Mouse (Mus musculus): ENCODE results near the gene Cdh1. TPM values are rescaled to one million over a fixed set of nuclear protein-coding genes. Genes with fewer than 3 reads are reported as not detected.

Cdh1 gene
- total and polyA plus RNA-seq, 3 experiments = not detected

- no peak for TF ChIP-seq RAD21 (IDR thresholded peaks at IDR 0.05; ENCODE audit: low read depth, low read length)
- TF ChIP-seq ZMIZ1 (IDR thresholded peaks at IDR 0.05; ENCODE audit: low read depth, low read length) = no peak
- TF ChIP-seq NELFE (IDR thresholded peaks at IDR 0.05; ENCODE audit: low read depth, low read length) = no peak
- TF ChIP-seq TCF12 (IDR thresholded peaks at IDR 0.05; ENCODE audit: low read depth, low read length) = no peak
- TF ChIP-seq USF1 (IDR thresholded peaks at IDR 0.05; ENCODE audit: low read depth, low read length) = no peak
- no peak for TF ChIP-seq BHLHE40 (IDR thresholded peaks at IDR 0.05; ENCODE audit: borderline replicate concordance, low read depth, low read length)
- TF ChIP-seq POLR2A (IDR thresholded peaks at IDR 0.05; ENCODE audit: control insufficient read depth in 1 of 2, insufficient read depth in 1 of 2, low read depth in 1 of 2, low read length in 2 of 2, poor library complexity in 1 of 2) = no peak
- no peak for TF ChIP-seq UBTF (IDR thresholded peaks at IDR 0.05; ENCODE audit: borderline replicate concordance, insufficient read depth, low read depth, low read length)
- no peak for TF ChIP-seq ETS1 (IDR thresholded peaks at IDR 0.05; ENCODE audit: low read depth, low read length)
- no peak for TF ChIP-seq KAT2A (conservative IDR thresholded peaks at IDR 0.05; ENCODE audit: low read depth, low read length)
- no peak for TF ChIP-seq MAFK (IDR thresholded peaks at IDR 0.05; ENCODE audit: borderline replicate concordance, low read depth, low read length)
- no peak for TF ChIP-seq NRF1 (IDR thresholded peaks at IDR 0.05; ENCODE audit: insufficient read depth, low read depth, low read length, poor library complexity, severe bottlenecking)
- no peak overlapping the region for H3K27ac ChIP-seq (ENCODE audit: control insufficient read depth, low read depth, low read length)
- H3K4me3 ChIP-seq (ENCODE audit: control insufficient read depth in 1 of 2, insufficient read depth in 1 of 2, low read depth in 2 of 2, low read length in 2 of 2) = no peak overlapping the region
- H3K27me3 ChIP-seq (ENCODE audit: control insufficient read depth in 1 of 2, insufficient read depth in 2 of 2, low read length in 2 of 2) = peaks cover 0 to 3% of the 10 kb centered on the region in 2 experiments; a peak in 1 of 4 replicates
- no peaks in the 10 kb centered on the region for H3K79me2 ChIP-seq (ENCODE audit: control insufficient read depth, insufficient read depth, low read length, poor library complexity)
- no peak for DNase-seq (ENCODE audit: low read depth, low spot score)
- H3K36me3 ChIP-seq (ENCODE audit: control insufficient read depth in 1 of 2, insufficient read depth in 2 of 2, low read length in 2 of 2) = no peaks in the 10 kb centered on the region
- no peaks in the 10 kb centered on the region for H3K4me1 ChIP-seq (ENCODE audit: control insufficient read depth in 1 of 2, insufficient read depth in 2 of 2, low read length in 2 of 2)
- H3K9me3 ChIP-seq (replicated peaks; ENCODE audit: insufficient read depth, low read length) = no peaks in the 10 kb centered on the region
- H3K9ac ChIP-seq (ENCODE audit: control insufficient read depth, low read depth, low read length, poor library complexity, severe bottlenecking) = no peak overlapping the region
These were observed 3.7 kb upstream of the Cdh1 start for GRCm38 (mm10) chr8:106599265-106599979.

GRCm38 (mm10) chr8:106603933-106604332, 782 bp downstream of the Cdh1 start:
- H3K4me3 ChIP-seq (ENCODE audit: control insufficient read depth in 1 of 2, insufficient read depth in 1 of 2, low read depth in 2 of 2, low read length in 2 of 2) = no peak overlapping the region
- no peaks in the 10 kb centered on the region for H3K36me3 ChIP-seq (ENCODE audit: control insufficient read depth in 1 of 2, insufficient read depth in 2 of 2, low read length in 2 of 2)
- no peaks in the 10 kb centered on the region for H3K9me3 ChIP-seq (replicated peaks; ENCODE audit: insufficient read depth, low read length)
- H3K79me2 ChIP-seq (ENCODE audit: control insufficient read depth, insufficient read depth, low read length, poor library complexity) = no peaks in the 10 kb centered on the region
- no peak for TF ChIP-seq RAD21 (IDR thresholded peaks at IDR 0.05; ENCODE audit: low read depth, low read length)
- no peak for TF ChIP-seq ZC3H11A (IDR thresholded peaks at IDR 0.05; ENCODE audit: low read depth, low read length)
- TF ChIP-seq TCF12 (IDR thresholded peaks at IDR 0.05; ENCODE audit: low read depth, low read length) = no peak
- no peak for TF ChIP-seq BHLHE40 (IDR thresholded peaks at IDR 0.05; ENCODE audit: borderline replicate concordance, low read depth, low read length)
- no peak for TF ChIP-seq ETS1 (IDR thresholded peaks at IDR 0.05; ENCODE audit: low read depth, low read length)
- TF ChIP-seq NRF1 (IDR thresholded peaks at IDR 0.05; ENCODE audit: insufficient read depth, low read depth, low read length, poor library complexity, severe bottlenecking) = no peak
- no peak for TF ChIP-seq KAT2A (conservative IDR thresholded peaks at IDR 0.05; ENCODE audit: low read depth, low read length)
- no peak for TF ChIP-seq POLR2A (IDR thresholded peaks at IDR 0.05; ENCODE audit: control insufficient read depth in 1 of 2, insufficient read depth in 1 of 2, low read depth in 1 of 2, low read length in 2 of 2, poor library complexity in 1 of 2)
- no peak for TF ChIP-seq MYC (IDR thresholded peaks at IDR 0.05; ENCODE audit: low read depth, low read length)
- TF ChIP-seq HCFC1 (IDR thresholded peaks at IDR 0.05; ENCODE audit: low read depth, low read length) = no peak
- no peak for TF ChIP-seq CHD1 (IDR thresholded peaks at IDR 0.05; ENCODE audit: low read depth, low read length)
- no peak for TF ChIP-seq ZNF384 (IDR thresholded peaks at IDR 0.05; ENCODE audit: low read depth, low read length)
- no peak for TF ChIP-seq GABPA (IDR thresholded peaks at IDR 0.05; ENCODE audit: low read depth, low read length)
- no peak for TF ChIP-seq GATA1 (IDR thresholded peaks at IDR 0.05; ENCODE audit: low read depth, low read length)
- TF ChIP-seq CHD2 (IDR thresholded peaks at IDR 0.05; ENCODE audit: low read length) = no peak
- no peak for TF ChIP-seq UBTF (IDR thresholded peaks at IDR 0.05; ENCODE audit: borderline replicate concordance, insufficient read depth, low read depth, low read length)
- no peak for TF ChIP-seq EP300 (IDR thresholded peaks at IDR 0.05; ENCODE audit: low read depth in 1 of 2, low read length in 2 of 2)
- no peak for TF ChIP-seq SIN3A (IDR thresholded peaks at IDR 0.05; ENCODE audit: low read length)
- no peak for DNase-seq (ENCODE audit: low read depth, low spot score)
- H3K4me1 ChIP-seq (ENCODE audit: control insufficient read depth in 1 of 2, insufficient read depth in 2 of 2, low read length in 2 of 2) = no peaks in the 10 kb centered on the region
- no peak overlapping the region for H3K27ac ChIP-seq (ENCODE audit: control insufficient read depth, low read depth, low read length)
- no peak overlapping the region for H3K9ac ChIP-seq (ENCODE audit: control insufficient read depth, low read depth, low read length, poor library complexity, severe bottlenecking)
- H3K27me3 ChIP-seq (ENCODE audit: control insufficient read depth in 1 of 2, insufficient read depth in 2 of 2, low read length in 2 of 2) = peaks cover 0 to 7% of the 10 kb centered on the region in 2 experiments; a peak in 2 of 4 replicates

All from MEL (cell line).